Mouse (Mus musculus) hindbrain, embryonic 12.5 days (tissue): ENCODE data around the gene Ildr1. TPM values are rescaled to one million over a fixed set of nuclear protein-coding genes. Genes with fewer than 3 reads are reported as not detected.

Experiments used
- ATAC-seq: fragments of 200-750 bp; cut with Nextera tagmentation; 2 replicates; pipeline ENCODE4 v1.8.0; 2017; ENCODE audit warnings: moderate TSS enrichment; ENCODE audit not compliant: low FRiP score
- H3K27ac ChIP-seq: fragments of 300-500 bp; sonication (generic); 2 replicates; pipeline ENCODE4 v1.5.1; 2016; ENCODE audit warnings: mild to moderate bottlenecking
- H3K27me3 ChIP-seq: fragments of 300-500 bp; sonication (generic); 2 replicates; pipeline ENCODE4 v1.6.1; 2016; ENCODE audit warnings: mild to moderate bottlenecking
- H3K36me3 ChIP-seq: fragments of 300-500 bp; sonication (generic); 2 replicates; pipeline ENCODE4 v1.6.1; 2016; ENCODE audit warnings: mild to moderate bottlenecking
- H3K4me1 ChIP-seq: fragments of 300-500 bp; sonication (generic); 2 replicates; pipeline ENCODE4 v1.6.1; 2016
- H3K4me2 ChIP-seq: fragments of 300-500 bp; sonication (generic); replicated peaks from 2 replicates; pipeline ENCODE4 v1.6.1; 2016; ENCODE audit warnings: mild to moderate bottlenecking
- H3K4me3 ChIP-seq: fragments of 300-500 bp; sonication (generic); 2 replicates; pipeline ENCODE4 v1.5.1; 2016; ENCODE audit warnings: mild to moderate bottlenecking
- H3K9ac ChIP-seq: fragments of 300-500 bp; sonication (generic); 2 replicates; pipeline ENCODE4 v1.6.1; 2016; ENCODE audit warnings: mild to moderate bottlenecking, moderate library complexity
- H3K9me3 ChIP-seq: fragments of 300-500 bp; sonication (generic); replicated peaks from 2 replicates; pipeline ENCODE4 v1.6.1; 2016; ENCODE audit warnings: mild to moderate bottlenecking
- WGBS: fragments of 180-500 bp; shearing (Covaris S2); methylation state at CpG from one replicate; pipeline ENCODE4 v1.1.7; 2016; 5-methylcytosine and 5-hydroxymethylcytosine counted together
- polyA plus RNA-seq: library from polyadenylated mRNA; unstranded; fragments of >200 nt; fragmentation: Nextera tagmentation; extraction: Ambion mirVana; gene quantifications from 2 replicates; pipeline ENCODE4 v1.2.1, GENCODE M21; 2016

The Ildr1 gene
- polyA plus RNA-seq, 1 experiment from 2014 or later: 1.3 TPM

DNA sequence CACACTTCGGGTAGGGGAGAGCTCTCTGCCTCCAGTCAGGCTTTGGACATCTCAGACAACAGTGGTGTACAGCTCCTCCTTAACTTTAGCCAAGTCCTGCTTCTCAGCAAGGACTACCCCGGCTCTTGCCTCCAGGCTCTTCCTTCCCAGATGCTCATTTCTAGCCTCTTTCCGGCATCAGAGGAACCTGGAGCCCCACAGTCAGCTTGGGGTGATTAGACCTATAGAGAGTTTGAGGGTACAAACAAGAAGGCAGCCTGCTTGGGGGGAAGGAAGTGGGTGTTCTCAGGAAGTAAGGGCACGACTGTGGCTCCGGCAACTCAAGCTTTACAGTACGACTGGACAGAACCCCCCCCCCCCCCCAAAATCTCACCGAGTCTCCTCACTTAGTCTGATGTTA, 15.0 kb downstream of the Ildr1 start:
- H3K36me3 ChIP-seq: no peaks in the 10 kb centered on the region
- WGBS: 84% methylated on average over 7 of the region's 7 CpGs
- H3K4me1 ChIP-seq: no peaks in the 10 kb centered on the region
- ATAC-seq: no peak
- no peak overlapping the region for H3K4me2 ChIP-seq
- no peaks in the 10 kb centered on the region for H3K9me3 ChIP-seq
- no peak overlapping the region for H3K4me3 ChIP-seq
- no peak overlapping the region for H3K27ac ChIP-seq
- H3K9ac ChIP-seq: no peak overlapping the region
- no peaks in the 10 kb centered on the region for H3K27me3 ChIP-seq

DNA sequence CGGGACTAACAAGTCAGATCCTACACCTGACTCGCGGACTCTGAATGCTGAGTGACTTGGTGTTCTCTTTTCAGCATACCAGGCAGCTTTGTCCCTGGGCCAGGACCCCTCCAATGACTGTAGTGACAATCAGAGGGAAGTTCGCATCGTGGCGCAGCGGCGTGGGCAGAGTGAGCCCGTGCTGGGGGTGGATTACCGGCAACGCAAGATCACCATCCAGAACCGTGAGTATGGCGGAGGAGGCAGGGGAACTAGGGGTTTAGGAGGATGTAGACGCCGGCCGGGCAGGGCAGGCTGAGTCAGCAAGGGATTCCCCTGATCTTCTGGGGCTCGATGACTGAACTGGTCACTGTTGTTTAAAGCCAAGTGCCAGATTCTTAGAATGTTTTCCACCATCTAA, 15.6 kb downstream of the Ildr1 start:
- H3K4me3 ChIP-seq: no peak overlapping the region

DNA sequence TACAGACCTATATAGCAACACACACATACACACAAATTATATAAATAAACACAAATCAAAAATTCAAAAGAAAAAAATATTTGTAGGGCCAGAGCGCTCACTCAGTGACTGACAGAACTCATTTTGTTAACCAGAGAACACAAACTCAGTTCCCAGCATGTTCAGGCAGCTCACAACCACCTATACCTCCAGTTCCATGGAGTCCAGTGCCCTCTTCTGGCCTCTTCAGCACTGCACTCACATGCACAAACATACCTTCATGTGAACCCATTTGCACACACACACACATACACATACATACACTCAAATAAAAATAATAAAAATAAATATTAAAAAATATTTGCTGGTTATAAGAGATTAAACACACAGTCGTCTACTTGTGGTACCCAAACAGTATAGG, 17.0 kb downstream of the Ildr1 start:
- no peaks in the 10 kb centered on the region for H3K27me3 ChIP-seq
- no peak overlapping the region for H3K9ac ChIP-seq
- H3K4me3 ChIP-seq: no peak overlapping the region
- H3K4me1 ChIP-seq: no peaks in the 10 kb centered on the region
- no peak for ATAC-seq
- H3K27ac ChIP-seq: no peak overlapping the region
- no peaks in the 10 kb centered on the region for H3K36me3 ChIP-seq
- H3K9me3 ChIP-seq: no peaks in the 10 kb centered on the region
- H3K4me2 ChIP-seq: no peak overlapping the region
- WGBS: 95% methylated on average over 2 of the region's 2 CpGs

More for the DNA sequence above, 15.6 kb downstream of the Ildr1 start:
- no peak overlapping the region for H3K9ac ChIP-seq
- no peak overlapping the region for H3K4me2 ChIP-seq
- H3K27me3 ChIP-seq: no peaks in the 10 kb centered on the region
- no peaks in the 10 kb centered on the region for H3K4me1 ChIP-seq
- H3K27ac ChIP-seq: no peak overlapping the region
- no peaks in the 10 kb centered on the region for H3K9me3 ChIP-seq
- WGBS: 94% methylated on average over 17 of the region's 17 CpGs
- no peak for ATAC-seq
- no peaks in the 10 kb centered on the region for H3K36me3 ChIP-seq

DNA sequence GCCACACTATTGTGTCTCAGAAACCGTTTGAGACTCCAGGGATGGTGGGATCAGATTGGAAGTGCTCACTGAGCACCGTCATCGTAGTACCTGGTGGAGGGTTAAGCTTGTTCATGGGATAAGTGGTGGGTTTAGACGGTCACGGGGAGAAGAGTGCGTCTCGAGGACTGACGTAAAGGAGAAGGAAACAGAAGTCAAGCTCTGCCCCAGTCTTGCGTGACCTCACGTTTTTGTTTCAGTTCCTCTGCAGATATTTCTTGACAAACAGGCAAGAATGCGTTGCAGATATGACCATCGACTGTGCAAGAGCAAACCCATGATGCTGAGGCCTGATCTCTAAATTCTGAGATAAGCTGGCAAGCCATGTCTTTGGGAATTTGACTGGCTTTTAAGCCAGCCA, 18.0 kb downstream of the Ildr1 start:
- Histone ChIP-seq H3K4me2 (no peak overlapping the region), H3K27me3 (no peaks in the 10 kb centered on the region), H3K9ac (no peak overlapping the region), H3K9me3 (no peaks in the 10 kb centered on the region), H3K27ac (no peak overlapping the region), H3K36me3 (no peaks in the 10 kb centered on the region), H3K4me1 (no peaks in the 10 kb centered on the region), H3K4me3 (no peak overlapping the region)
- ATAC-seq: no peak
- 90% methylated on average over 12 of the region's 12 CpGs for WGBS

DNA sequence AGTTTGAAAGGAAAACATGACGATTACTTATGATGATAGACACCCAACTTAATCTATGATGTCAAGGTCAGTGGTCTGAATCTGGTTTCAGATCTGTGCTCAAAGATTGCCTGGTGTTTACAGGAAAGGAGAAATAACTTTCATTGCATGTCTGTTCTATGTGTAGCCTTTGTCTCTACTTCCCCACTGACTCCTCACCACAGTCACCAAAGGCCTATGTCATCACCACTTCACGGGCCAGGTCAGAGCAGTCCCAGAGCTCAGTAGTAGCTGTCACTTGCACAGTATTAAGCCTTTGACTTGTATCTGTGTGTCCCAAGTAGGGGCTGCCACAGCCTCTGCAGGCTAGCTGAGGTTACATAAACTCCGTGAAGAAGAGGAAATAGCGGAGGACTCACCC, 23.7 kb downstream of the Ildr1 start:
- 81% methylated on average over 4 of the region's 4 CpGs for WGBS
- Histone ChIP-seq H3K9ac (no peak overlapping the region), H3K27ac (no peak overlapping the region), H3K4me1 (no peaks in the 10 kb centered on the region), H3K4me2 (no peak overlapping the region), H3K4me3 (no peak overlapping the region), H3K36me3 (no peaks in the 10 kb centered on the region), H3K27me3 (no peaks in the 10 kb centered on the region), H3K9me3 (no peaks in the 10 kb centered on the region)
- no peak for ATAC-seq

DNA sequence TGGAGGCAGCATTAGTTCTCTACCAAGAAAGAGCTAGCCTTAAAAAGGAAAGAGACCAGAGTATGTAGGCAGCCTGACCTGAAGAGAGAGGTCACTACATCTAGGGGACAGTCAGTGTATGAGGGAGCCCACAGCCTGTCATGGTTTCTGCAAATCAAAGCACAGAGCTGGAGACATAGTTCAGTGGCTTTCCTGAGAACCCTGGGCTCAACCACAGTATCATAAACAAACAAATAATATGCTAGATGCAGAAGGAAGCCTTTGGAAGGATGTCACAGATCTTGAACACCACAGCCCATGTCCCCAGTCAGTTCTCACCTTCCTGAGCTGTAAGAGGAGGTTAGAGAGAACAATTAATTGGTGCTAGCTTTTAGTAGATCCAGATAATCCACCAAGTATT, 24.9 kb downstream of the Ildr1 start:
- Histone ChIP-seq H3K4me1 (no peaks in the 10 kb centered on the region), H3K9ac (no peak overlapping the region), H3K4me2 (no peak overlapping the region), H3K36me3 (no peaks in the 10 kb centered on the region), H3K4me3 (no peak overlapping the region), H3K27ac (no peak overlapping the region), H3K27me3 (no peaks in the 10 kb centered on the region), H3K9me3 (no peaks in the 10 kb centered on the region)
- ATAC-seq: no peak

DNA sequence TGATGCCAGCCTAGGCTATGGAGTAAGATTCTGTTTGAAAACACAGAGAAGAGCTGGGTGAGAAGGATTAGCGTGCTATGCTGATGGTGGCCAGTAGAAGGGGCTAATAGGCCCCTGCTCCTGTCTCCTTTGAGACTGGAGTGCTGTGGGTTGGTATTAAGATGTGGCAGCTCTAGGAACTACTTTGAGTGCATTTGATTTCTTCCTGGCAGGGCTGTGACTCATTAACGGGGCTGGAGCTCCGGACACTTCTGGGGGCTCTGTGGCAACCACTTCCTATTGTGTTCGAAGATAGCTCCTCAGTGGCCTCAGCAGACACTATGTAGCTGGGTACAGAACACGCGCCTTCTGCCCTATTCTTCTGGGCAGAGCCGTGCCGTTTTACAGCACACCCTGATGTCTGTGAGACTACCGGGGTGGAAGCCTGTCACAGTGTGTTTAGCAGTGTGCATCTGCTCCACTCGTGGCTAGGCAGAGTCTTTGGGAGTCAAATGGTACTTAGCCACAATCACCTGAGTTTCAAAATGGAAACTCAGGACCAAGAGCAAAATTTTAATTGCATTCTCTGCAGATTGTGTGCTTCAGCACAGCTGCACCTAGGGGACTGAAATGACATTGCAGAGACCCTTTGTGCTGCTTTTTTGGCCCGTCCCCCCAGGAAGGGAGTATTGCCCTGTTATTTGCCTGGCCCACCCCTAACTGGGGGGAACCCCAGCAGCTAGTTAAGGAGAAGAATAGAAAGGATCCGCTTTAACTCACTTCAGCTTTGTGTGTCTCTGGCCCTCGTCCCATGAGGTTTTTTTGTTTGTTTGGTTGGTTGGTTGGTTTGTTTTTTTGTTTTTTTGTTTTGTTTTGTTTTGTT, 26.6 kb downstream of the Ildr1 start:
- Histone ChIP-seq H3K9me3 (no peaks in the 10 kb centered on the region), H3K27ac (no peak overlapping the region), H3K36me3 (no peaks in the 10 kb centered on the region), H3K9ac (no peak overlapping the region), H3K27me3 (no peaks in the 10 kb centered on the region), H3K4me2 (no peak overlapping the region), H3K4me1 (no peaks in the 10 kb centered on the region), H3K4me3 (no peak overlapping the region)
- ATAC-seq: no peak
- WGBS: 64% methylated on average over 13 of the region's 13 CpGs

DNA sequence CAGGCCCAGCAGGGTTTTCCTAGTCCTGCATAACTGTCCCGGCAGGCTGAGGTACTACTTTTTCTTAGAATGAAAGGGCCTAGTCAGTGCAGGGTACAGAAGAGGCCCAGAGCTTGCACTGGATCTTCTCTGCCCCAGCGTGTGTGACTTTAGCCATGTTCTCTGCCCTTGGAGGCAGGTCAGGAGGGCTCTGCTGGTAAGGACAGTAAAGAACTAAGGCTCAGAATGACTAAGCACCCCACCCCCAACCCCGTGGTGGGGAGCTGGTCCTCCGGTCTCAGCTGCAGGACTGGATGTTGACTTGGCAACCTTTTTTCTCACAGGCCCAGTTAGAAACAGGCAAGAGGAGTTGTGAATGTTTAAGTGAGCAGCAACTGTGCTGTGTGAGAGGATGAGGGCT, 29.0 kb downstream of the Ildr1 start:
- Histone ChIP-seq H3K36me3 (no peaks in the 10 kb centered on the region), H3K27me3 (no peaks in the 10 kb centered on the region), H3K9me3 (no peaks in the 10 kb centered on the region), H3K4me1 (no peaks in the 10 kb centered on the region), H3K4me3 (no peak overlapping the region), H3K4me2 (no peak overlapping the region), H3K27ac (no peak overlapping the region), H3K9ac (no peak overlapping the region)
- 16% methylated on average over 4 of the region's 4 CpGs for WGBS
- ATAC-seq: no peak

DNA sequence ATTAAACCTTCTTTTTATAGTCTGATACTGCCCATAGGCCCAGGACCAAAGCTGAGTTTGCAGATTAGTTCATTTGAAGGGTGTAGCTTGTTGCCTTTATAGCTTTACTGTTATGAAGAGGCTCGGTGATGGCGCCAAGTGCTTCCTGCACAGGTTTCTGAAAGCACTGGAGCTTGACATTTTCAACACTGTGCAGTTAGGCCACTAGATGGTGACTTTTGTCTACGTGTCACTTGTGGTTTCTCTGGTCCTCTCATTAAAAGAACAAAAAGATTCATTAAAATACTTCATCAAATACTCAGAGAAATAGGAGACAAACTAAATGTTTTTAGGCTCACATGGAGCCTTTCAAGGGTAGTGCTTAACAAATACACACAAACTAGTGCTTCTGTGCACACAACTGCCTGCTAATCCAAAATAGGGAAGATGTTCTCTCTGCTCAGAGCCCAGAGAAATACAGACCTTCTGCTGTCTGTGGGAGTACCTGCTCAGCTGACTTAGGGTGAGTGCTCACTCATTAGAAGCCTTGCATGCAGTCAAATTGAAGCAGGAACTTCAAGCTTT, 30.2 kb downstream of the Ildr1 start:
- Histone ChIP-seq H3K4me2 (no peak overlapping the region), H3K27me3 (no peaks in the 10 kb centered on the region), H3K4me3 (no peak overlapping the region), H3K36me3 (no peaks in the 10 kb centered on the region), H3K4me1 (no peaks in the 10 kb centered on the region), H3K9ac (no peak overlapping the region), H3K27ac (no peak overlapping the region), H3K9me3 (no peaks in the 10 kb centered on the region)
- 66% methylated on average over 3 of the region's 3 CpGs for whole genome bisulfite sequencing
- no peak for ATAC-seq

DNA sequence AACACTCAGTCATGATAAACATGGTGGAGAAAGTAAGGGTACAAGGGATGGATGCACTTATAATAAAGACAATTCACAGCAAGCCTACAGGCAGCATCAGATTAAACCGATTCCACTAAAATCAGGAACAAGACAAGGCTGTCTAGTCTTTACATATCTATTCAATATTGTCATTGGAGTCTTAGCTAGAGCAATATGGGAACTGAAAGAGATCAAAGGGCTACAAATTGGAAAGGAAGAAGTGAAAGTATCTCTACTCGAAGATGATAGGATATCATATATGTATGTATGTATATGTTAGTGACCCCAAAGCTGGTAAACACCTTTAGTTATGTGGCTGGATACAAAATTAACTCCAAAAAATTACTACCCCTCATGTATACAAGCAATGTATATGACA, 35.2 kb downstream of the Ildr1 start:
- no peak for ATAC-seq
- no peaks in the 10 kb centered on the region for H3K4me1 ChIP-seq
- H3K4me3 ChIP-seq: no peak overlapping the region
- no peak overlapping the region for H3K9ac ChIP-seq
- H3K27ac ChIP-seq: no peak overlapping the region
- no peaks in the 10 kb centered on the region for H3K27me3 ChIP-seq
- 93% methylated on average over 2 of the region's 2 CpGs for WGBS
- H3K9me3 ChIP-seq: no peaks in the 10 kb centered on the region
- no peak overlapping the region for H3K4me2 ChIP-seq
- no peaks in the 10 kb centered on the region for H3K36me3 ChIP-seq

DNA sequence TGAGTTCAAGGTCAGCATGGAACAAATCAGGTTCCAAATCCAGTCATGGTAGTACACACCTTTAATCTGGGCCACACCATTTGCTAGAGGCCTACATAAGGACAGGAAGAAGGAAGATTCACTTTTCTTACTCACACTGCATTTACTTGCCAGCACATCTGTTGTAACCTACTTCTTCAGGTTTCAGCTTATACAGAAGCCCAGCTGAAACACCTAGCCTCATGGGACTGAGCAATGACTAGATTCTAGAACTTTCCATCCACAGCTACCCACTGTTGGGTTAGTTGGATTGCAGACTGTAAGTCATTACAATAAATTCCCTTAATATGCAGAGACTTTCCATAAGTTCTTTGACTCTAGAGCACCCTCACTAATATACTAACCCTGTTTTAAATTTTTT, 38.8 kb downstream of the Ildr1 start:
- ATAC-seq: no peak
- Histone ChIP-seq H3K27me3 (no peaks in the 10 kb centered on the region), H3K9me3 (no peaks in the 10 kb centered on the region), H3K4me1 (no peaks in the 10 kb centered on the region), H3K4me2 (no peak overlapping the region), H3K9ac (no peak overlapping the region), H3K27ac (no peak overlapping the region), H3K36me3 (no peaks in the 10 kb centered on the region), H3K4me3 (no peak overlapping the region)

DNA sequence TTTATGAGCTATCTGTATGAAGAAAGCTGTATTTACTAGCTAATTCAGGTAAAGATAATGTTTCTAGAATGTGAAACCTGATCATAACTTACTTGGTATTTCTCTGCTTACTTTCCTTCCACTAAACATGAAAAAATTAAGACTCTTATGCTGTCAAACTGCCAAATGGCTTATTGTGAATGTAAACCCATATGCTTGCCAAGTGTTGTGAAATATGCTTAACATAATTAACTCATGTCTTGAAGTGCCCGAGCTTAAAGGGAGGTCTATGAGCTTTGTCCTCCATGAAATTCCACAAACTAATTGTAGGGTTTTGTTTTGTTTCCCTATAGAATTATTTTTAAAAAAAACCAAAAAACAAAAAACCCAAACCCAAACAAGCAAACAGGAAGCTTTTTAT, 40.0 kb downstream of the Ildr1 start:
- Histone ChIP-seq H3K4me1 (no peaks in the 10 kb centered on the region), H3K27me3 (no peaks in the 10 kb centered on the region), H3K27ac (no peak overlapping the region), H3K36me3 (no peaks in the 10 kb centered on the region), H3K4me3 (no peak overlapping the region), H3K9ac (no peak overlapping the region), H3K9me3 (no peaks in the 10 kb centered on the region), H3K4me2 (no peak overlapping the region)
- WGBS: 83% methylated on average over 1 of the region's 1 CpGs
- no peak for ATAC-seq

DNA sequence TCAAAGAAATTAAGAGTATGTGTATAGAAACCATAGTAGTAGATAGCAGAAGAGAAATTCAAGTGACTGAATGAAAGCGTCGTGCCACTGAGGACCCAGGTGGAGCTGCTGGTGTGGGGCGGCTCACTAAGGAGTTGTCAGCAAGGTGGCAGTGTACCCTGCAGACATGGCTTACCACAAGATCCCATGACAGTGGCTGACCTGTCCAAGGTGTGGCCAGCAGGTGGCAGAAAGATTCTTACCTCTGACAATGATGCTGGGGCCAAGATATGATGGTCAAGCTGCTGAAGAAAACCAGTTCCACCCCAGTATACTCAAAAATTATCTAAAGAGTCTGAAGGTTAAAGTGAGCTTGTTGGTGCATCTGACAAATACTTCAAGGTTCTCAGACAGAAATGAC, 41.6 kb downstream of the Ildr1 start:
- H3K4me1 ChIP-seq: no peaks in the 10 kb centered on the region
- no peak overlapping the region for H3K27ac ChIP-seq
- no peaks in the 10 kb centered on the region for H3K27me3 ChIP-seq
- H3K9me3 ChIP-seq: no peaks in the 10 kb centered on the region
- 82% methylated on average over 3 of the region's 3 CpGs for WGBS
- no peaks in the 10 kb centered on the region for H3K36me3 ChIP-seq
- no peak overlapping the region for H3K4me2 ChIP-seq
- no peak overlapping the region for H3K4me3 ChIP-seq
- H3K9ac ChIP-seq: no peak overlapping the region
- no peak for ATAC-seq
